Mouse (Mus musculus) myocyte (in vitro differentiated cells): ENCODE measurements around the gene Sacs. TPM values are rescaled to one million over a fixed set of nuclear protein-coding genes. Genes with fewer than 3 reads are reported as not detected.

Experiments used
- H3K27me3 ChIP-seq: one replicate; pipeline ENCODE4 v1.6.1; 2011; ENCODE audit not compliant: control insufficient read depth, insufficient read depth, insufficient read length
- H3K36me3 ChIP-seq: one replicate; pipeline ENCODE4 v1.6.1; 2011; ENCODE audit not compliant: control insufficient read depth, insufficient read depth
- H3K4me2 ChIP-seq: one replicate; pipeline ENCODE4 v1.6.1; 2011; ENCODE audit warnings: low read depth, control low read depth
- H3K4me3 ChIP-seq: one replicate; pipeline ENCODE4 v1.5.1; 2011; ENCODE audit warnings: mild to moderate bottlenecking, control low read depth, moderate library complexity
- H3K79me2 ChIP-seq: one replicate; pipeline ENCODE4 v1.6.1; 2011; ENCODE audit not compliant: control insufficient read depth, insufficient read depth
- H3ac ChIP-seq: one replicate; pipeline ENCODE4 v1.6.1; 2011; ENCODE audit not compliant: control insufficient read depth, insufficient read length
- CEBPB ChIP-seq: IDR thresholded peaks from 2 replicates; pipeline ENCODE4 v1.6.1; 2011; ENCODE audit warnings: mild to moderate bottlenecking, moderate library complexity; ENCODE audit not compliant: poor library complexity, insufficient read depth, severe bottlenecking
- E2F4 ChIP-seq: IDR thresholded peaks from one replicate; pipeline ENCODE4 v1.6.1; 2011; ENCODE audit warnings: mild to moderate bottlenecking, control low read depth, moderate library complexity; ENCODE audit not compliant: insufficient read depth
- MAX ChIP-seq: IDR thresholded peaks from one replicate; pipeline ENCODE4 v1.6.1; 2011; ENCODE audit warnings: low read depth, mild to moderate bottlenecking, control low read depth
- MYOD1 ChIP-seq, 3 experiments: IDR thresholded peaks; one replicate each; pipeline ENCODE4 v1.6.1; 2011; ENCODE audit warnings: control low read depth in 2 of 3, low read depth in 2 of 3, mild to moderate bottlenecking in 2 of 3, moderate library complexity in 1 of 3; ENCODE audit not compliant: insufficient read length in 2 of 3, control insufficient read depth in 1 of 3
- MYOG ChIP-seq, 3 experiments: IDR thresholded peaks; one replicate each; pipeline ENCODE4 v1.6.1; 2011; ENCODE audit warnings: control low read depth in 2 of 3, low read depth in 2 of 3, mild to moderate bottlenecking in 2 of 3; ENCODE audit not compliant: insufficient read length in 2 of 3, control insufficient read depth in 1 of 3, insufficient read depth in 1 of 3
- POLR2A ChIP-seq: IDR thresholded peaks from one replicate; pipeline ENCODE4 v1.6.1; 2011; ENCODE audit warnings: low read depth, mild to moderate bottlenecking, control low read depth, moderate library complexity; ENCODE audit not compliant: insufficient read length
- POLR2AphosphoS2 ChIP-seq: IDR thresholded peaks from one replicate; pipeline ENCODE4 v1.6.1; 2011; ENCODE audit warnings: low read depth, control low read depth; ENCODE audit not compliant: insufficient read length
- REST ChIP-seq: IDR thresholded peaks from one replicate; pipeline ENCODE4 v1.6.1; 2011; ENCODE audit warnings: mild to moderate bottlenecking, control low read depth, moderate library complexity; ENCODE audit not compliant: insufficient read depth, insufficient read length
- SRF ChIP-seq: IDR thresholded peaks from one replicate; pipeline ENCODE4 v1.6.1; 2011; ENCODE audit warnings: low read depth; ENCODE audit not compliant: control insufficient read depth, insufficient read length
- TCF12 ChIP-seq: IDR thresholded peaks from one replicate; pipeline ENCODE4 v1.6.1; 2011; ENCODE audit warnings: mild to moderate bottlenecking, control low read depth; ENCODE audit not compliant: poor library complexity, insufficient read depth, severe bottlenecking
- TCF3 ChIP-seq: IDR thresholded peaks from one replicate; pipeline ENCODE4 v1.6.1; 2011; ENCODE audit warnings: low read depth, control low read depth; ENCODE audit not compliant: insufficient read length
- USF1 ChIP-seq: IDR thresholded peaks from one replicate; pipeline ENCODE4 v1.6.1; 2011; ENCODE audit warnings: low read depth, mild to moderate bottlenecking, control low read depth, moderate library complexity
- polyA plus RNA-seq: library from polyadenylated mRNA; unstranded; fragments of >200 nt; fragmentation: generic; extraction: Trizol; gene quantifications from one replicate; pipeline ENCODE4 v1.2.1, GENCODE M21; 2012; ENCODE audit warnings: missing spikeins

Gene Sacs
- polyA plus RNA-seq, 1 experiment, result 1.6 TPM

DNA sequence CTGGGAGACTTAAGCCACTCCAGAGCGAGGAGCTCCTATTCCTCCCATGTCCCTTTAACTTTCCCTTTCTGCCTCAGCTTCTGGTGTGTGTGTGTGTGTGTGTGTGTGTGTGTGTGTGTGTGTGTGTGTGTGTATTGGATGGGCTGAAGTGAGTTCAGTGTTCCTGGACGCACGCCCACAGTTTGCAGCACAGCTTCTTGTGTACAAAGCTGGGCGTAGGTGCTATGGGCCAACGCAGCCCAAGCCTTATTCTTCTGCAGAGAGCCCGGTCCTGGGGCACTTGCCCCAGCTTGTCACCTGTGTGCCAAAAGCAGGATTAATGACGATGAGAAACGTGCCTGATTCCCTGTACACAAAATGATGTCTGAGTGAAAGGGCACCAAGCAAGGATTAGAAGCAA, 31.9 kb upstream of the Sacs start:
- Histone ChIP-seq H3K27me3 (peaks cover 52% of the 10 kb centered on the region), H3K36me3 (no peaks in the 10 kb centered on the region), H3K79me2 (no peaks in the 10 kb centered on the region), H3K4me2 (no peak overlapping the region), H3K4me3 (no peak overlapping the region), H3ac (no peak overlapping the region)
- TF ChIP-seq MYOD1 (IDR thresholded peaks at IDR 0.05; ENCODE audit: control insufficient read depth in 1 of 3, insufficient read length in 2 of 3, low read depth in 2 of 3) (no peak), MAX (no peak), POLR2AphosphoS2 (no peak), CEBPB (no peak), E2F4 (no peak), USF1 (no peak), SRF (no peak), TCF12 (no peak), REST (no peak), MYOG (IDR thresholded peaks at IDR 0.05; ENCODE audit: control insufficient read depth in 1 of 3, insufficient read depth in 1 of 3, insufficient read length in 2 of 3, low read depth in 2 of 3) (no peak), TCF3 (no peak), POLR2A (no peak)

DNA sequence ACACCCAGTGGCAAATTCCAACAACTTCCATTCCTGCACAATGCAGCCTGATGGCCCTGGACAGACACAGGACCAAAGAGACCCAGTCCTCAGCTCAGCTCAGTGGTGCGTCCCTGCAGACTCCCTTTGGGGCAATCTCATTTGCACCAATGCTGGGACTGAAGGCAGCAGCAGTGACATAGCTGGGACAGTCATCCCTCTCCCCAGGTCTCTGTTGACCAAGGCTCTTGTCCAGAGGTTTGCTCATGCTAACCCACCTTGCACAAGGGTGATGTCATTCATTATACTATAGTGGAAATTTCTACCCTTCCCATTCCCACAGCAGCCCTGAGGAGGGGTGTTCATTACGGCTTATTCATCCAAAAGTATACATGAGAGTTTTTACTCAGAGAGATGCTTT, 29.6 kb upstream of the Sacs start:
- peaks cover 48% of the 10 kb centered on the region for H3K27me3 ChIP-seq
- no peaks in the 10 kb centered on the region for H3K36me3 ChIP-seq
- H3K4me2 ChIP-seq, result no peak overlapping the region
- H3K4me3 ChIP-seq, result no peak overlapping the region
- H3ac ChIP-seq, result no peak overlapping the region
- TF ChIP-seq USF1 (no peak), MAX (no peak), MYOD1 (IDR thresholded peaks at IDR 0.05; ENCODE audit: control insufficient read depth in 1 of 3, insufficient read length in 2 of 3, low read depth in 2 of 3) (no peak), POLR2AphosphoS2 (no peak), REST (no peak), CEBPB (no peak), SRF (no peak), TCF12 (no peak), POLR2A (no peak), TCF3 (no peak), E2F4 (no peak), MYOG (IDR thresholded peaks at IDR 0.05; ENCODE audit: control insufficient read depth in 1 of 3, insufficient read depth in 1 of 3, insufficient read length in 2 of 3, low read depth in 2 of 3) (no peak)
- H3K79me2 ChIP-seq, result no peaks in the 10 kb centered on the region

DNA sequence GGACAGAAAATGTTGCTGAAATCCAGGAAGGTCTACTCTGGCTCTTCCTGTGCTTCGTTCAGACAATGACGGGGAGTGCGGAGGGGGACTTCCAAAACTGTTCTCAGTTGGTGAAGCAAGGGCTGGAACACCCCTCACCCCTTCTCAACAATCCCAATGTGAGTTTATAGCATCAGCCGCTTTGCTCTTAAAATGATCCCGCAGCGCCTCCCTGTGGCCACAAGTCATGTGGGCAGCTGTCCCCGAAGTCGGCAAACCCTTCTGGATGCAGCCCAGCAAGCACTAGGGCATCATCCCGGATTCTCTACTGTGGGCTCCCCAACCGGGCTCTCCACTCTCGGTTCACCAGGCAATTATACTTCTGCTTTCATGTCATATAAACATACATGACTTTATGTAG, 25.9 kb upstream of the Sacs start:
- H3K36me3 ChIP-seq, result no peaks in the 10 kb centered on the region
- H3ac ChIP-seq, result no peak overlapping the region
- no peaks in the 10 kb centered on the region for H3K79me2 ChIP-seq
- H3K4me3 ChIP-seq, result no peak overlapping the region
- peaks cover 26% of the 10 kb centered on the region for H3K27me3 ChIP-seq
- TF ChIP-seq MYOD1 (IDR thresholded peaks at IDR 0.05; ENCODE audit: control insufficient read depth in 1 of 3, insufficient read length in 2 of 3, low read depth in 2 of 3) (peak in 1 of 3 experiments; percentile 10), REST (no peak), MYOG (IDR thresholded peaks at IDR 0.05; ENCODE audit: control insufficient read depth in 1 of 3, insufficient read depth in 1 of 3, insufficient read length in 2 of 3, low read depth in 2 of 3) (peak in 2 of 3 experiments; percentile 6 to 37), CEBPB (no peak)
- no peak overlapping the region for H3K4me2 ChIP-seq

DNA sequence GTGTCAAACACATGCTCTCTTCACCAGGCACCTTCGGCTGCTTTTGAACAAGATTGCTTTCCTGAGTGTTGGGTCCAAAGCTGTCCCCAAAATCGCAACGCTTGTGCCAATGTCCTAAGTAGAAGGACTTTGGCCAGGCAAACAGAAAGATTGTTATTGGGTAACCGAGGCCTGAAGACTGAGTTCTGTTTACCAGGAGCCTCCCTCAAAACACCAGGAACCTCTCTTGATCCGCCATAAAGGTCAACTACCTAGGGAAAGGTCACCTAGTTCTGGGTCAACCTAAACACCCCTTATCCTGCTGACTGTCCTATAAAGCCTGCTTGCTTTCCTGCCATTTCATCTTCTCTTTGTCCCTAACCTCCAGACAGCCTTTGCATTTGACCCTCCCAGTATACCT, 13.5 kb upstream of the Sacs start:
- H3K4me3 ChIP-seq, result no peak overlapping the region
- no peaks in the 10 kb centered on the region for H3K27me3 ChIP-seq
- H3K4me2 ChIP-seq, result no peak overlapping the region
- TF ChIP-seq CEBPB, result no peak
- no peak for TF ChIP-seq E2F4
- TF ChIP-seq MYOD1 (IDR thresholded peaks at IDR 0.05; ENCODE audit: control insufficient read depth in 1 of 3, insufficient read length in 2 of 3, low read depth in 2 of 3), result no peak
- TF ChIP-seq SRF, result no peak
- TF ChIP-seq MAX, result no peak
- no peak for TF ChIP-seq TCF3
- no peak for TF ChIP-seq POLR2AphosphoS2
- no peak for TF ChIP-seq REST
- TF ChIP-seq MYOG (IDR thresholded peaks at IDR 0.05; ENCODE audit: control insufficient read depth in 1 of 3, insufficient read depth in 1 of 3, insufficient read length in 2 of 3, low read depth in 2 of 3), result no peak
- TF ChIP-seq POLR2A, result no peak
- no peak for TF ChIP-seq TCF12
- no peak for TF ChIP-seq USF1
- H3K79me2 ChIP-seq, result no peaks in the 10 kb centered on the region
- H3ac ChIP-seq, result no peak overlapping the region
- H3K36me3 ChIP-seq, result no peaks in the 10 kb centered on the region

DNA sequence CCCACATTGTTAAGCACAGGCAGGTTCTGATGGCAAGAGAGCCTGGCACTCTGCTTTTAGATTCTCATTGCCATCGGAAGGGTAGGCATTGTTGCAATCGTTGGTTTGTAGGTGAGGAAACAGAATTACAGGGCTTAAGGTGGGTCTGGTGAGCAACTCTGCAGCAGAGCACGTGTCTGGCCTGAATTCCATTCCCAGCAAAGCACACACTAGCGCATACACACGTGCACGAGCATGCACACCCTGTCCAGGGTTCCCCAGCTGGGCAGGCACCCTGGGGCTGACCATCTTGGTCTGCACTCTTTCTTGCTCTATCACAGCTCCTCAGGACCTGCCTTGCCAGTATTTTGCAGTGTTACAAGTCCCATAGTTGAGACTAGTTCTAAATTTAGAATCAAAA, 13.1 kb upstream of the Sacs start:
- H3K4me2 ChIP-seq, result no peak overlapping the region
- H3ac ChIP-seq, result no peak overlapping the region
- TF ChIP-seq MYOG (IDR thresholded peaks at IDR 0.05; ENCODE audit: control insufficient read depth in 1 of 3, insufficient read depth in 1 of 3, insufficient read length in 2 of 3, low read depth in 2 of 3) (no peak), MAX (no peak), POLR2A (no peak), SRF (no peak), MYOD1 (IDR thresholded peaks at IDR 0.05; ENCODE audit: control insufficient read depth in 1 of 3, insufficient read length in 2 of 3, low read depth in 2 of 3) (no peak), POLR2AphosphoS2 (no peak), E2F4 (no peak), REST (no peak), TCF12 (no peak), TCF3 (no peak), CEBPB (no peak), USF1 (no peak)
- H3K27me3 ChIP-seq, result no peaks in the 10 kb centered on the region
- H3K4me3 ChIP-seq, result no peak overlapping the region
- H3K36me3 ChIP-seq, result no peaks in the 10 kb centered on the region
- H3K79me2 ChIP-seq, result no peaks in the 10 kb centered on the region
